Mouse (Mus musculus): ENCODE results near the gene Syne4.

The Syne4 gene

DNA sequence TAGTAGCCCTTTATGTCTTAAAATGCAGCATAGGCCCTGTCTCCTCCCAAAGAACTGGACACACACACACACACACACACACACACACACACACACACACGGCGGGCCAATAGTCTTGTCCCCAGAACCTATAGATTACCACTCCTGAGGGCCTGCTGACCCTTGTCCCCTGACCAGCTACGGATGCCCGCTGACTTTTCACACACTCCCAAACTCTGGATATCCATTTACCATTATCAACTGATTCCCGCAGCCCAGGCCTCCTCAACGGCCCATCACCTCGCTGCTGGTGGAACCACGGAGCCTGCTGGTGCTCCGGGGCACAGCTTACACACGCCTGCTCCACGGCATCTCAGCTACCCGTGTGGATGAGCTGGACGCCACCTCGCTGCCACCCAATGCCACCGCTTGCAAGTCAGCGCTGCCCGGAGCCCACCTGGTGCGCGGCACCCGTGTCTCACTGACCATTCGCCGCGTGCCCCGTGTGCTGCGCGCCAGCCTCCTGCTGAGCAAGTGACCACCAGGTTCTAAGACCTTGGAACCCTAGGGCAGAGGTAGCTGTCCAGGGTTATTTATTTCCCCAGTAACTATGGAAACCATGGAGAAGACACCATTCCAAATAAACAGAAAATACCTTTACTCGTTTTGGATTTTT lies 814 bp upstream of the Syne4 start:
- CTCF ChIA-PET = interaction anchor here (0.6 to 3.7 kb wide), 12 partner anchors 8 to 660 kb away, joined by 3 to 11 read pairs (median 4); no protein-coding TSS in a partner anchor
- POLR2A ChIA-PET = interaction anchor here in 3 of 4 experiments (0.5 to 2.6 kb wide), 18 partner anchors 8 to 403 kb away, joined by 3 to 12 read pairs (median 5); partner anchors contain the start of genes Thap8 (in 3 of the 3), Wdr62 (in 3 of the 3) and E130208F15Rik (in 2 of the 3)

GRCm38 (mm10) chr7:30315559-30316529 lies 1.2 kb downstream of the Syne4 start:
- POLR2A ChIA-PET = interaction anchor here in 3 of 4 experiments (0.5 to 2.6 kb wide), 7 partner anchors 16 to 147 kb away, joined by 3 to 12 read pairs (median 3); partner anchors contain the start of genes Lrfn3 (in 1 of the 3), Thap8 (in 1 of the 3), Tyrobp (in 1 of the 3) and Wdr62 (in 1 of the 3)
- CTCF ChIA-PET = interaction anchor here in 2 of 4 experiments (0.6 to 3.7 kb wide), 2 partner anchors 16 to 195 kb away, joined by 3 to 11 read pairs; no protein-coding TSS in a partner anchor

- ChIA-PET CTCF (interaction anchor here in 1 of 4 experiments (1.0 kb wide), 1 partner anchor 10 kb away, joined by 3 read pairs; no protein-coding TSS in a partner anchor), POLR2A (interaction anchor here in 1 of 4 experiments (1.2 kb wide), 1 partner anchor 38 kb away, joined by 3 read pairs; the partner anchor contains the start of gene Wdr62)
Measured at GRCm38 (mm10) chr7:30318142-30318541, 3.5 kb downstream of the Syne4 start.

- ChIA-PET CTCF (interaction anchor here (0.7 to 2.9 kb wide), 7 partner anchors 11 to 461 kb away, joined by 3 to 24 read pairs (median 5); partner anchors contain the start of gene Zfp420 (in 1 of the 4)), POLR2A (interaction anchor here (0.6 to 5.1 kb wide), 30 partner anchors 7 to 412 kb away, joined by 3 to 37 read pairs (median 5); partner anchors contain the start of genes Alkbh6 (in 2 of the 4), Thap8 (in 2 of the 4), Wdr62 (in 2 of the 4) and Kirrel2 (in 1 of the 4))
Measured at GRCm38 (mm10) chr7:30320946-30321345, 6.3 kb downstream of the Syne4 start.

- ChIA-PET CTCF (interaction anchor here (0.6 to 3.6 kb wide), 21 partner anchors 10 to 731 kb away, joined by 3 to 24 read pairs (median 4); partner anchors contain the start of genes Alkbh6 (in 1 of the 4) and Zfp420 (in 1 of the 4)), POLR2A (interaction anchor here (0.6 to 5.1 kb wide), 52 partner anchors 8 to 412 kb away, joined by 3 to 37 read pairs (median 4); partner anchors contain the start of genes Wdr62 (in 3 of the 4), Alkbh6 (in 2 of the 4), Kmt2b (in 2 of the 4) and Thap8 (in 2 of the 4))
Measured at GRCm38 (mm10) chr7:30321539-30322284, 7.1 kb downstream of the Syne4 start, which contains the start of gene E130208F15Rik. Gene E130208F15Rik (plus strand): TSS chr7:30321740.

DNA sequence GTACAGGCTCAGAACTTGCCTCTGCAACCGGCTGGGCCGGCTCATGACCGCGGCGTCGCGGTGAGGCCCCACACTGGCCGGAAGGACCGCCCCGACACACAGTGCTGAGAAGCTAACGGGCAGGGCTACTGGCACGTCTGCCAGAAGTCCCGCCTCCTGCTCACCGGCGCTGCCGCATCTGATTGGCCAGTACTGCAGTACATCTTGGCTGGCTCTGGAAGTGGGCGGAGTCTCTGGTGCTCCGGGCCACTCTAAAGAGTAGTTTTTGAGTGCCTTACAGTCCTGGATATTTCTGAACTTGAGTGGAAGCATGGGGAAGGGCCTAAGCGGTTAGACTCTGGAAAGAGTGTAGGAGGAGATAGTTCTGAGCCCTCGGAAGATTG lies 7.7 kb downstream of the Syne4 start:
- CTCF ChIA-PET = interaction anchor here (0.6 to 3.6 kb wide), 21 partner anchors 8 to 731 kb away, joined by 3 to 24 read pairs (median 4); partner anchors contain the start of gene Alkbh6 (in 1 of the 4)

GRCm38 (mm10) chr7:30322865-30323264 lies 8.3 kb downstream of the Syne4 start:
- POLR2A ChIA-PET = interaction anchor here in 3 of 4 experiments (0.6 to 5.1 kb wide), 39 partner anchors 9 to 395 kb away, joined by 3 to 37 read pairs (median 5); partner anchors contain the start of genes Wdr62 (in 3 of the 3), Alkbh6 (in 2 of the 3), Kmt2b (in 2 of the 3) and Thap8 (in 2 of the 3)
- CTCF ChIA-PET = interaction anchor here (0.6 to 3.6 kb wide), 19 partner anchors 9 to 291 kb away, joined by 3 to 24 read pairs (median 4); partner anchors contain the start of gene Alkbh6 (in 1 of the 4)

More for the DNA sequence above, 7.7 kb downstream of the Syne4 start:
- POLR2A ChIA-PET = interaction anchor here in 3 of 4 experiments (0.6 to 5.1 kb wide), 44 partner anchors 9 to 395 kb away, joined by 3 to 37 read pairs (median 5); partner anchors contain the start of genes Wdr62 (in 3 of the 3), Alkbh6 (in 2 of the 3), Kmt2b (in 2 of the 3) and Thap8 (in 2 of the 3)

- POLR2A ChIA-PET = interaction anchor here in 2 of 4 experiments (0.6 to 5.1 kb wide), 9 partner anchors 8 to 113 kb away, joined by 3 to 37 read pairs (median 5); partner anchors contain the start of genes Thap8 (in 2 of the 2), Wdr62 (in 2 of the 2) and Alkbh6 (in 1 of the 2)
- CTCF ChIA-PET = interaction anchor here (0.6 to 3.6 kb wide), 8 partner anchors 8 to 345 kb away, joined by 3 to 24 read pairs (median 4); no protein-coding TSS in a partner anchor
Measured at GRCm38 (mm10) chr7:30323795-30324194, 9.2 kb downstream of the Syne4 start, which contains the start of gene Sdhaf1. Gene Sdhaf1 (minus strand): TSS chr7:30323895.

DNA sequence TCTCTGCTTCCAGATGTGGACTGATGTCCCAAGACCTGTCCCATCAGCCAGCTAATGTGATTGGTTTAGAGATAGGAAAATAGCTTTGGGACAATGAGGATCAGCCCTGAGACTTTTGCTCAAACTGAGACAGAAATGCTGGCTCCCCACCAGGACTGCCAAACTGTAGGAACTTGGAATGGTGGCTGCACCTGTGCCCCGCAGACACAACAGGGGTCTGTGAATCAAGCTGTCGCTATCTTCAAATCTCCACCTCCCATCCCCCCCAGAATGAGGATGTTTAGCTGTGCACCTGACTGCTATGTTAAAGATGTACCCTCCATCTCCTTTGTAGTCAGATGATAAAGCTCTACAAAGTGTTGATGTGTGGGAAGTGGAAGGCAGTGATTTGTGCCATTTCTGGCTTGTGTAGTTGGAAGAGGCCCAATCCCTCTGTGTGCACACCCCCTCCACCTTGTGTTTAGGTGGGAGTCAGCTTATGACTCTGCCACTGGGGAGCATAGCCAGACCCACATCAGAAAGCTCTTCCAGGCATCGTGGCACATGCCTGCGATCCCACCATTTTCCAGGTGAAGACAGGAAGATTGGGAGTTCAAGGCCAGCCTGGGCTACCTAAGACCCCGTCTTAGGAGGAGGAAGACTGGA lies 9.8 kb downstream of the Syne4 start:
- POLR2A ChIA-PET = interaction anchor here in 2 of 4 experiments (0.6 to 5.1 kb wide), 7 partner anchors 12 to 112 kb away, joined by 3 to 37 read pairs (median 5); partner anchors contain the start of genes Thap8 (in 2 of the 2), Wdr62 (in 2 of the 2) and Alkbh6 (in 1 of the 2)
- CTCF ChIA-PET = interaction anchor here (0.6 to 3.6 kb wide), 11 partner anchors 8 to 1156 kb away, joined by 3 to 17 read pairs (median 4); partner anchors contain the start of gene Syne4 (in 1 of the 4)

DNA sequence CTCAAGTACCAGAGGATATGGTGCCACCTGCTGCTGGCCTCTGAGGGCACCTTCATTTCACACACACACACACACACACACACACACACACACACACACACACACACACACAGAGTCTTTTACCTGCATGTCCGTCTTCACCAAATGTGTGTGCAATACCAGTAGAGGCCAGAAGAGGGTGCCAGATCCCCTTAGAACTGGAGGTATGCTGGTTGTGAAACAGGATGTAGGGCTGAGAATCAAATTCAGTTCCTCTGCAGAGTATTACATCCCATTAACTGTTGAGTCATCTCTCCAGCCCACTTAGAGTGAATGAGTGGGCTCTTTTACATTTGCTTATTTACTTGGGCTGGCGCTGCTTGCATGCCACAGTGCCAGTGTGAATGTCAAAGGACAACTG lies 10.8 kb downstream of the Syne4 start:
- CTCF ChIA-PET = interaction anchor here (0.6 to 1.5 kb wide), 8 partner anchors 7 to 1157 kb away, joined by 3 to 7 read pairs (median 3); partner anchors contain the start of gene Syne4 (in 1 of the 4)
- POLR2A ChIA-PET = interaction anchor here in 2 of 4 experiments (1.0 to 5.0 kb wide), 2 partner anchors 11 to 44 kb away, joined by 3 to 36 read pairs; partner anchors contain the start of genes Thap8 (in 1 of the 2) and Wdr62 (in 1 of the 2)

GRCm38 (mm10) chr7:30326427-30326826 lies 11.8 kb downstream of the Syne4 start:
- ChIA-PET POLR2A (no interaction called here), CTCF (interaction anchor here in 1 of 4 experiments (1.1 kb wide), 1 partner anchor 27 kb away, joined by 3 read pairs; no protein-coding TSS in a partner anchor)

- CTCF ChIA-PET = interaction anchor here in 2 of 4 experiments (0.8 to 1.4 kb wide), 4 partner anchors 9 to 26 kb away, joined by 3 to 4 read pairs (median 3); no protein-coding TSS in a partner anchor
- POLR2A ChIA-PET = no interaction called here
Measured at GRCm38 (mm10) chr7:30327140-30327539, 12.5 kb downstream of the Syne4 start.

DNA sequence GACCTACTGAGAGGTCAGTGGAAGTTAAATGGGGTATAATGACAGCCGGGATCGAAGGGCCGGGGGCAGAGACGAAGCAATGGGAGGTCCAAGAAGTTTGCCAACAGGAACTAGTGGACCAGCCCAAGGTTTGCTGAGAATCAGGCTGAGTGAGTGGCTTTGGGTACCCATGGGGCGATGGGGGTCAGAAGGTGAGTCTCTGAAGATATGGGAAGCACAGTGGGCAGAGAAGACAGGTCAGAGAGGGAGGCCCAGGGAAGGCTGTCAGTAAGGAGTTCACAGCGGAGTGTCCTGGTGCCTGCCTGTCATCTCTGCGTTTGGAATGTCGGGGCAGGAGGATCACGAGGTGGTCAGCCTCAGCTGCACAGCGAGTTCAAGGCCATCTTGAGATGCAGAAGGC lies 13.8 kb downstream of the Syne4 start:
- ChIA-PET POLR2A (interaction anchor here in 1 of 4 experiments (0.6 to 1.2 kb wide), 2 partner anchors 16 to 162 kb away, joined by 3 read pairs; no protein-coding TSS in a partner anchor), CTCF (interaction anchor here (0.6 to 1.4 kb wide), 7 partner anchors 8 to 285 kb away, joined by 3 to 4 read pairs (median 3); partner anchors contain the start of gene Zfp146 (in 1 of the 4))

- ChIA-PET CTCF (interaction anchor here (0.5 to 4.5 kb wide), 76 partner anchors 9 to 1087 kb away, joined by 3 to 46 read pairs (median 4); partner anchors contain the start of genes E130208F15Rik (in 2 of the 4), Kirrel2 (in 2 of the 4), Nphs1 (in 2 of the 4) and Sdhaf1 (in 2 of the 4)), POLR2A (interaction anchor here (0.6 to 3.0 kb wide), 20 partner anchors 9 to 277 kb away, joined by 3 to 19 read pairs (median 4); partner anchors contain the start of genes E130208F15Rik (in 4 of the 4), Sdhaf1 (in 2 of the 4), Thap8 (in 2 of the 4) and Wdr62 (in 2 of the 4))
Measured at GRCm38 (mm10) chr7:30331887-30332286, 17.3 kb downstream of the Syne4 start.
